15 mouse cellular contexts compared by ENCODE assay signal in genomic region chr12:113002667-113003066, GRCm38 (mm10). TPM values are rescaled to one million over a fixed set of nuclear protein-coding genes. Genes with fewer than 3 reads are reported as not detected.
DNase-seq lines count a peak whose midpoint lies in the region; ATAC-seq and TF ChIP-seq lines count a peak whose summit lies in the region.
"Had no signal": no experiment of that assay in that cellular context is flagged by ENCODE, and none has a peak within 500 bp of the region (broad histone marks: within the 10 kb centered on the region; RNA-seq: fewer than 3 reads in every experiment).

No protein-coding gene starts in this region.

- no peak overlapping the region for H3K4me3 ChIP-seq in forebrain, postnatal 0 days (ENCODE audit: low read depth, low read length)
- H3K4me3 ChIP-seq in forebrain, embryonic 13.5 days, result no peak overlapping the region
- no peak overlapping the region for H3K4me3 ChIP-seq in liver, postnatal 0 days (ENCODE audit: low read depth, low read length)
- no peak overlapping the region for H3K4me3 ChIP-seq in CH12.LX (replicated peaks in 1 of 3; ENCODE audit: low read depth in 2 of 3, low read length in 2 of 3, poor library complexity in 1 of 3)
- H3K4me3 ChIP-seq: embryonic facial prominence, embryonic 10.5 days; heart, embryonic 15.5 days; liver, embryonic 15.5 days had no signal

- no peak for ATAC-seq in forebrain, postnatal 0 days
- no peak for ATAC-seq in forebrain, embryonic 13.5 days
- ATAC-seq in liver, postnatal 0 days, result no peak
- ATAC-seq in monocyte, adult 5-6 weeks (replicated peaks; ENCODE audit: insufficient number of reproducible peaks, low FRiP score, low TSS enrichment, poor library complexity, severe bottlenecking), result no peak

- no peaks in the 10 kb centered on the region for H3K36me3 ChIP-seq in forebrain, postnatal 0 days (ENCODE audit: insufficient read depth)
- H3K36me3 ChIP-seq in forebrain, embryonic 13.5 days (ENCODE audit: poor library complexity, severe bottlenecking), result no peaks in the 10 kb centered on the region
- no peaks in the 10 kb centered on the region for H3K36me3 ChIP-seq in liver, postnatal 0 days (replicated peaks; ENCODE audit: insufficient read depth, low read length)
- H3K36me3 ChIP-seq in CH12.LX (replicated peaks in 1 of 2; ENCODE audit: control insufficient read depth in 1 of 2, insufficient read depth in 1 of 2, low read length in 1 of 2), result peaks cover 0 to 6% of the 10 kb centered on the region in 2 experiments
- H3K36me3 ChIP-seq: heart, embryonic 15.5 days; liver, embryonic 15.5 days had no signal

- dilution Hi-C loops in CH12.LX (cut with MboI; ENCODE audit: extremely low pct_ligation_motif_present, extremely low pct_unique_long_range_greater_than_20kb, low sequenced_read_pairs), result no loop called here

- in situ Hi-C loops in CH12.LX (cut with MboI; ENCODE audit: low pct_ligation_motif_present, low pct_unique_long_range_greater_than_20kb, low sequenced_read_pairs), result loop anchor here (10.0 kb wide), 2 partner anchors 52 to 82 kb away; no protein-coding TSS in a partner anchor

- H3K27ac ChIP-seq in forebrain, postnatal 0 days (ENCODE audit: low read depth, low read length), result no peak overlapping the region
- H3K27ac ChIP-seq in forebrain, embryonic 13.5 days, result no peak overlapping the region
- H3K27ac ChIP-seq in liver, postnatal 0 days (ENCODE audit: low read depth), result no peak overlapping the region
- H3K27ac ChIP-seq in CH12.LX (ENCODE audit: insufficient read depth, low read depth), result no peak overlapping the region
- H3K27ac ChIP-seq: embryonic facial prominence, embryonic 10.5 days; heart, embryonic 15.5 days; hindbrain, embryonic 14.5 days; liver, embryonic 15.5 days had no signal

- H3K4me2 ChIP-seq in forebrain, postnatal 0 days (ENCODE audit: low read depth), result no peak overlapping the region
- H3K4me2 ChIP-seq in forebrain, embryonic 13.5 days, result no peak overlapping the region
- H3K4me2 ChIP-seq in liver, postnatal 0 days (ENCODE audit: low read depth, low read length), result no peak overlapping the region
- no peak overlapping the region for H3K4me2 ChIP-seq in CH12.LX (ENCODE audit: insufficient read depth, low read depth, poor library complexity, severe bottlenecking)
- H3K4me2 ChIP-seq: heart, embryonic 15.5 days; hindbrain, embryonic 14.5 days; liver, embryonic 15.5 days had no signal

- DNase-seq in forebrain, postnatal 0 days, result no peak
- DNase-seq in liver, postnatal 0 days, result no peak
- DNase-seq in liver (no peak), CH12.LX (ENCODE audit: extremely low read depth) (no peak)
- peak; percentile 26 to 36 for DNase-seq in natural killer cell, adult 2 months (ENCODE audit: low spot score in 2 of 2)
- no peak for DNase-seq in cerebellum, postnatal 36 days
- DNase-seq: adrenal gland, postnatal 14 days; cerebellum, postnatal 10 days; right cerebral cortex, postnatal 25 days had no signal

- TF ChIP-seq CTCF in forebrain, postnatal 0 days (IDR thresholded peaks at IDR 0.05; ENCODE audit: low read depth), result peak; percentile 26
- peak; percentile 51 for TF ChIP-seq CTCF in liver, postnatal 0 days (IDR thresholded peaks at IDR 0.05; ENCODE audit: low read depth)
- TF ChIP-seq CTCF in CH12.LX (conservative IDR thresholded peaks at IDR 0.05 in 1 of 2, IDR thresholded peaks at IDR 0.05 in 1 of 2; ENCODE audit: low read depth in 2 of 2, low read length in 2 of 2), result peak in 1 of 2 experiments; percentile 55; a peak in 2 of 4 replicates

- WGBS in forebrain, postnatal 0 days, result 44% methylated on average over 2 of the region's 2 CpGs
- 42% methylated on average over 2 of the region's 2 CpGs for WGBS in forebrain, embryonic 13.5 days
- 34% methylated on average over 2 of the region's 2 CpGs for WGBS in liver, postnatal 0 days (ENCODE audit: insufficient replicate concordance)

- H3K9ac ChIP-seq in forebrain, postnatal 0 days, result no peak overlapping the region
- H3K9ac ChIP-seq in forebrain, embryonic 13.5 days, result no peak overlapping the region
- no peak overlapping the region for H3K9ac ChIP-seq in liver, postnatal 0 days (replicated peaks)
- no peak overlapping the region for H3K9ac ChIP-seq in CH12.LX (ENCODE audit: insufficient read depth, low read depth)
- H3K9ac ChIP-seq: heart, embryonic 15.5 days; hindbrain, embryonic 14.5 days; liver, embryonic 15.5 days had no signal

- H3K79me2 ChIP-seq in CH12.LX (replicated peaks; ENCODE audit: control insufficient read depth, extremely low read depth, insufficient read depth, poor library complexity, severe bottlenecking), result peaks cover 18% of the 10 kb centered on the region

- H3K9me3 ChIP-seq in forebrain, postnatal 0 days (ENCODE audit: low read length), result no peaks in the 10 kb centered on the region
- no peaks in the 10 kb centered on the region for H3K9me3 ChIP-seq in forebrain, embryonic 13.5 days (replicated peaks)
- no peaks in the 10 kb centered on the region for H3K9me3 ChIP-seq in liver, postnatal 0 days (ENCODE audit: low read length)
- H3K9me3 ChIP-seq in CH12.LX (replicated peaks; ENCODE audit: low read length), result no peaks in the 10 kb centered on the region
- H3K9me3 ChIP-seq: embryonic facial prominence, embryonic 10.5 days; heart, embryonic 15.5 days; liver, embryonic 15.5 days had no signal

- no peaks in the 10 kb centered on the region for H3K27me3 ChIP-seq in forebrain, postnatal 0 days (ENCODE audit: insufficient read depth, low read length)
- no peaks in the 10 kb centered on the region for H3K27me3 ChIP-seq in forebrain, embryonic 13.5 days
- H3K27me3 ChIP-seq in liver, postnatal 0 days (ENCODE audit: insufficient read depth, low read length), result no peaks in the 10 kb centered on the region
- peaks cover 7% of the 10 kb centered on the region for H3K27me3 ChIP-seq in CH12.LX (replicated peaks)
- H3K27me3 ChIP-seq: heart, embryonic 15.5 days had no signal

- peak; percentile 34 for TF ChIP-seq RAD21 in CH12.LX (IDR thresholded peaks at IDR 0.05; ENCODE audit: low read depth, low read length)

- TF ChIP-seq POLR2A in CH12.LX (IDR thresholded peaks at IDR 0.05; ENCODE audit: low read depth, low read length), result no peak

- TF ChIP-seq EP300 in liver, postnatal 0 days (IDR thresholded peaks at IDR 0.05; ENCODE audit: low read depth), result no peak
- no peak for TF ChIP-seq EP300 in CH12.LX (IDR thresholded peaks at IDR 0.05; ENCODE audit: low read length)

- H3K4me1 ChIP-seq in forebrain, postnatal 0 days (ENCODE audit: insufficient read depth), result peaks cover 11% of the 10 kb centered on the region
- H3K4me1 ChIP-seq in forebrain, embryonic 13.5 days, result peaks cover 24% of the 10 kb centered on the region
- H3K4me1 ChIP-seq in liver, postnatal 0 days (ENCODE audit: insufficient read depth), result peaks cover 21% of the 10 kb centered on the region
- H3K4me1 ChIP-seq in CH12.LX (ENCODE audit: control insufficient read depth in 1 of 2, insufficient read depth in 2 of 2), result peaks cover 4 to 19% of the 10 kb centered on the region in 2 experiments; a peak in 3 of 4 replicates

TF ChIP-seq in CH12.LX, 34 proteins besides CTCF, POLR2A, EP300 and RAD21:
- TF ChIP-seq MXI1 (IDR thresholded peaks at IDR 0.05; ENCODE audit: low read depth, low read length), result no peak
- TF ChIP-seq JUND (conservative IDR thresholded peaks at IDR 0.05; ENCODE audit: low read depth, low read length), result no peak
- peak; percentile 77; the same call in 1 of the 2 replicates for TF ChIP-seq TBP (conservative IDR thresholded peaks at IDR 0.05; ENCODE audit: low read depth, low read length)
- TF ChIP-seq TCF12 (IDR thresholded peaks at IDR 0.05; ENCODE audit: low read depth, low read length), result no peak
- TF ChIP-seq SMC3 (IDR thresholded peaks at IDR 0.05; ENCODE audit: low read depth, low read length), result peak; percentile 23
- TF ChIP-seq ZNF384 (IDR thresholded peaks at IDR 0.05; ENCODE audit: low read depth, low read length), result peak; percentile 89
- TF ChIP-seq ZMIZ1 (IDR thresholded peaks at IDR 0.05; ENCODE audit: low read depth, low read length), result no peak
- no peak for TF ChIP-seq GABPA (IDR thresholded peaks at IDR 0.05; ENCODE audit: insufficient replicate concordance, low read depth, low read length)
TF ChIP-seq in CH12.LX: peak in this region for 3.

RNA-seq across cellular contexts. Expression of gene Brf1, which starts 2.2 kb away (rescaled TPM):
- total RNA-seq in forebrain, postnatal 0 days (2014; rRNA removed), result 47.6 and 54.4 TPM in 2 replicates
- 32.3 and 40.2 TPM in 2 replicates for polyA plus RNA-seq in forebrain, postnatal 0 days (2015; fragmentation: Nextera tagmentation; extraction: Ambion mirVana)
- polyA plus RNA-seq in forebrain, embryonic 13.5 days (2015; fragmentation: Nextera tagmentation; extraction: Ambion mirVana), result 62.5 and 68.8 TPM in 2 replicates
- 17.0 and 18.4 TPM in 2 replicates for polyA plus RNA-seq in liver, postnatal 0 days (2015; fragmentation: Nextera tagmentation; extraction: Ambion mirVana)
- total RNA-seq in CH12.LX (2012; rRNA removed) (30.8 and 31.2 TPM in 2 replicates), CH12.LX (2014; rRNA removed) (15.9 and 18.1 TPM in 2 replicates)
- polyA plus RNA-seq in CH12.LX (2012; ENCODE audit: insufficient read length, low read depth), result 29.6 and 30.6 TPM in 2 replicates
- total RNA-seq in monocyte, adult 5-6 weeks (2017), result 84.1 to 109 TPM (median 105 TPM) in 3 replicates

RNA-seq across cellular contexts. Expression of gene Pacs2, which starts 11.6 kb away (rescaled TPM):
- 103 and 116 TPM in 2 replicates for total RNA-seq in forebrain, postnatal 0 days (2014; rRNA removed)
- polyA plus RNA-seq in forebrain, postnatal 0 days (2015; fragmentation: Nextera tagmentation; extraction: Ambion mirVana), result 14.3 and 23.2 TPM in 2 replicates
- 17.4 and 20.9 TPM in 2 replicates for polyA plus RNA-seq in forebrain, embryonic 13.5 days (2015; fragmentation: Nextera tagmentation; extraction: Ambion mirVana)
- 3.9 and 4.0 TPM in 2 replicates for polyA plus RNA-seq in liver, postnatal 0 days (2015; fragmentation: Nextera tagmentation; extraction: Ambion mirVana)
- 6.5 and 7.1 TPM in 2 replicates for total RNA-seq in CH12.LX (2012; rRNA removed)
- total RNA-seq in CH12.LX (2014; rRNA removed), result 2.4 and 3.1 TPM in 2 replicates
- polyA plus RNA-seq in CH12.LX (2012; ENCODE audit: insufficient read length, low read depth), result 7.0 and 8.2 TPM in 2 replicates
- total RNA-seq in monocyte, adult 5-6 weeks (2017), result 20.5 to 30.3 TPM (median 27.8 TPM) in 3 replicates

RNA-seq across cellular contexts. Expression of gene Btbd6, which starts 26.4 kb away (rescaled TPM):
- total RNA-seq in forebrain, postnatal 0 days (2014; rRNA removed), result 60.4 and 60.5 TPM in 2 replicates
- 46.7 and 54.3 TPM in 2 replicates for polyA plus RNA-seq in forebrain, postnatal 0 days (2015; fragmentation: Nextera tagmentation; extraction: Ambion mirVana)
- 30.3 and 32.7 TPM in 2 replicates for polyA plus RNA-seq in forebrain, embryonic 13.5 days (2015; fragmentation: Nextera tagmentation; extraction: Ambion mirVana)
- polyA plus RNA-seq in liver, postnatal 0 days (2015; fragmentation: Nextera tagmentation; extraction: Ambion mirVana), result 4.1 and 4.7 TPM in 2 replicates
- 10.8 and 11.9 TPM in 2 replicates for total RNA-seq in CH12.LX (2012; rRNA removed)
- 4.3 and 5.6 TPM in 2 replicates for total RNA-seq in CH12.LX (2014; rRNA removed)
- 8.0 and 9.9 TPM in 2 replicates for polyA plus RNA-seq in CH12.LX (2012; ENCODE audit: insufficient read length, low read depth)
- total RNA-seq in monocyte, adult 5-6 weeks (2017), result 2.6 to 4.7 TPM (median 3.0 TPM) in 3 replicates

Comparison
In these comparisons a context has a peak if more than half of its experiments do, and no peak if none do; other contexts are left out.
1. DNase-seq: peak in natural killer cell, adult 2 months (2 of 2); none in forebrain, postnatal 0 days (single experiment), liver, postnatal 0 days (single experiment), liver (single experiment), CH12.LX (single experiment) and cerebellum, postnatal 36 days (0 of 2).